Mouse (Mus musculus) layer of hippocampus, adult 8-10 months (tissue): ENCODE measurements around the gene Trim8. TPM values are rescaled to one million over a fixed set of nuclear protein-coding genes. Genes with fewer than 3 reads are reported as not detected.

Experiments
- DNase-seq, 2 experiments: peaks; one replicate each; pipeline ENCODE4 v3.0.0; 2022; ENCODE audit warnings: low spot score in 2 of 2
- total RNA-seq, 4 experiments: library from RNA; stranded (reverse); gene quantifications; 2 replicates each; pipeline ENCODE4 v1.2.4; 2022

Trim8 gene
- total RNA-seq, 4 experiments from 2014 or later: 91.0 to 98.4 (median 93.7) TPM

DNA sequence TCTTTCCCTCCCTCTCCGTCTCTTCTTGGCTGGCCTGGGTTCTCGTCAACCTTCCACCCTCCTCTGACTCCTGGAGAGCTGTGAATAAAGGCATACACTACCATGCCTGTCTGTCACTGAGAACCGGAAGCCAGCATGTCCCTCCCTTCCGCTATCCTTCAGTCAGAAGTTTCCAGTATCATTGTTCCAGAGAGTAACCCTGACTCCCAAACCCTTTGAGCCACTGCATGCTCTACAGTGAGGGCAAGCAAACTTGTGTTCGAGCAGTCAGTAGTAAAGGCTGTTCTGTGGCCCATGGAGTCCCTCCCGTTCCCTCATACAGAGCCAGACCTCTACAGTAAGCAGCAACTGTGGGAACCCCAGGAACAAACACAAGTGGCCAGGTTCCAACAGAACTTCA is 46.1 kb downstream of the Trim8 start:
- no peak for DNase-seq

DNA sequence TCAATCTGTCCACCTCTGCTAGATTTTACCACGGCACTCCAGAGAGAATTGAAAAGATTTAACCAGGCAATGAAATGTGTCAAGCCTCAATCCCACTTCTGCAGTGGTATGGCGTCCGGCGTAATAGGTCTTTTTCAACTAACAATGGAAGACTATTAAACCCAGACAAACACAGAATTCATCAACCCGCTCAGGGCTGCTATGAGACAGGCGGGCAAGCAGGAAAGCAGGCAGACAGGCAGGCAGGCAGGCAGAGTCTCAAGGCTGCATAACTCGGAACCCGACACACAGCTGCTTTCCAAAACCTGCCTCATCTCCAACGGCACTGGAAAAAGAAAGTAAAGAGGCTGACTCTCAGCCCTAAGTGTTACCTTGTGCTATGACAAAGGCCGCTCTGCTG is 46.6 kb downstream of the Trim8 start:
- no peak for DNase-seq

DNA sequence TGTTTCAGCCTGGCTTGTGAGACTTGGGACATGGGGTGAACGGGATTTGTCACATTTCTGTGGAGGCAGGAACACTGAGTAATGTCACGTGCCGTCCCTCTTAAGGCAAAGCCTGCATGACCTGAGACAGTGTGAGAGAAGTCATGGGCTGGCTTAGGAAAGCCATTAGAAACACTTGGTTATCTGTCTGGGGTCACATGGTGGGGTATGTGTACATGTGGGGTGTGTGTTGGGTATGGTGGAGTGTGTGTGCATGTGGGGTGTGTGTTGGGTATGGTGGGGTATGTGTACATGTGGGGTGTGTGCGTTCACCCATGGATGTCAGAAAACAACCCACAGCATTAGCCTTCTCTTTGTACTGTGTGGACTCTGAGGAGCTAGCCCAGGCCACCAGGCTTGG is 48.9 kb downstream of the Trim8 start:
- no peak for DNase-seq

- DNase-seq: no peak
Observed at GRCm38 (mm10) chr19:46552496-46552895, 51.0 kb downstream of the Trim8 start.

DNA sequence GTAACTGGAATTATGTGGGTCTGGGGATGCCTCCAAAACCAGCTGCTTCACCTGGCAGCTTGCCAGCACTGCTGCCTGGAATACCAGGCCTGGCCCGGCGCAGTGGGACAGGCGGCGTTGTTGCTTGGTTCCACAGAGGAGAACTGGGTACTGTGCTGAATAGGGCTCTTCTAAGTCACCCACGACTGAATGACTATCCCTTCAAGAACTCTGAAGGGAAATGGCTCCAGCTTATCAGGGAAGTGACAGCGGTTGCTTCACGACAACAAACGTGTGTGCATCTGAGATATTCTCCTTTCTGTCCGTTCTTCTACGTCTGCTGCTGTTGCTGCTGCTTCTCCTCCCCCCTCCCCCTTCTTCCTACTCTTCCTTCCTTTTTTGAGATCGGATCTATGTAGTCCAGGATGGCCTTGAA is 52.0 kb downstream of the Trim8 start:
- peak in 1 of 2 experiments; percentile 57 for DNase-seq

DNA sequence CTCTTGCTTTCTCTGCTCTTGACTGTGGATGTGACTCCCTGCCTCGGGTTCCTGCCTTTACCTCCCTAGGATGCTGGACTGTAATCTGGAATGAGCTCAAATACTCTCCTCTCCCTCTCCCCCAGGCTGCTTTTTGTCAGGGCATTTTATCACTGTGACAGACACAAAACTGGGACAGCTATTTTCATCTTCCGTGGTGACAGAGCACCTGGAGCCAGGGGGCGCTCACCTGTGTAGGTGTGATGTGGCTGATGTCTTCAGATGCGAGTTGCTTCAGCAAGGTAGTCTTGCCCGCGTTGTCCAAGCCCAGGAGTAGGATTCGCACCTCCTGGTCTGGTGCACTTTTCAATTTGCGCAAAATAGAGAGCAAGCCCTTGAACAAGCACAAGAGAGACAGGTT is 56.5 kb downstream of the Trim8 start:
- DNase-seq: no peak

- no peak for DNase-seq
Observed at GRCm38 (mm10) chr19:46558631-46559030, 57.1 kb downstream of the Trim8 start.

GRCm38 (mm10) chr19:46562132-46562531 is 60.6 kb downstream of the Trim8 start:
- peak in 1 of 2 experiments; percentile 52 for DNase-seq

DNA sequence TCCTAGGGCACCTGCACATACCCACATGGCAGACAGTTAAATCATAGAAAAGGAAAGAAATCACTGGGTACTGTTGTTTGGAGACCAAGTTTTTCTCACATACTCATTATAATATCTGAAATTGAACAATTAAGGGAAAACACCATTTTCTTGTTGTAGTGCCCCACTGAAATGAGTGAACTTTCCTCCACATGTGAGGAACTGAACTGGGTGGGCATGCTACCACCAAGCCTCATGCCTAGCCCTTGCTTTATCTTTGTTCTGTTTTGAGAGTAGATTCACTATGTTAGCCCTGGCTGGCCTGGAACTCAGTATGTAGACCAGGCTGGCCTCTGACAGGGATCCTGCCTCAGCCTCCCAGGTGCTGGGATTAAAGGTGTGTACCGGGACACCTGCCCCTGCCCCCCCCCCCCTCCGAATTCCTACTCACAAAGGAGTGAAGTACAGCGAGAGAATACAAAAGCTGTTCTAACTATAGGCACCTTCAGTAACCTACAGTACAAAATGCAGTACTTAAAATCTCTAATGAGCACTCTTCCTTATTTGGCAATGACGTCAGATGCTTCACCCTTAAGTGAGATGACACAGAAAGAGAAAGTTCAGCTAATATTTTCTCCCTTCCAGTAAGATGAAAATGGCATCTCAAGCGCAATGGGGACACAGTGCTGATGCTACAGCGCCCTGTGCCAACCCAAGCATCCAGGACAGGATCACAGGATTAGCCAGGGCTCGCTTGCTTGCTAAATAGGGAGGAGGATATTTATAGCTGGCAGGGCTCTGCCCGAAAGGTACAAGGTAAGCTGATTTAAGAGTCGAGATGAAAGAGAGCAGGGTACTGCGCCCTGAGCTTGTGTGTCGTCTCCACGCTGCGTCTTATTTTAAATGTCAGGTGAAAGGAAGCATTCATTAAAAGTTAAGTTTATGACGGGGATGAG is 61.3 kb downstream of the Trim8 start:
- DNase-seq: no peak

GRCm38 (mm10) chr19:46563603-46564002 is 62.1 kb downstream of the Trim8 start:
- no peak for DNase-seq

GRCm38 (mm10) chr19:46564043-46564462 is 62.6 kb downstream of the Trim8 start:
- DNase-seq: no peak

Other genes with a start within 250 kb of the Trim8 start
- gene Nfkb2, start 197.4 kb upstream of the Trim8 start, total RNA-seq: 1 to 10 TPM; 2.6 to 4.2 (median 3.3) TPM
- 100 to 1,000 TPM; 602 to 631 (median 613) TPM for gene Psd, start 174.5 kb upstream of the Trim8 start, total RNA-seq
- 10 to 100 TPM; 22.9 to 29.3 (median 25.8) TPM for gene Fbxl15, start 173.5 kb upstream of the Trim8 start, total RNA-seq
- 100 to 1,000 TPM; 158 to 175 (median 166) TPM for gene Cuedc2, start 163.0 kb upstream of the Trim8 start, total RNA-seq
- gene Mfsd13a, start 160.6 kb upstream of the Trim8 start, total RNA-seq: 10 to 100 TPM; 28.3 to 30.7 (median 30.3) TPM
- gene 2310034G01Rik, start 151.4 kb upstream of the Trim8 start, total RNA-seq: 1 to 10 TPM in 3 of 4 experiments, under 1 TPM in 1; 0.89 to 1.5 (median 1.3) TPM
- 100 to 1,000 TPM; 175 to 202 (median 183) TPM for gene Actr1a, start 106.0 kb upstream of the Trim8 start, total RNA-seq
- 10 to 100 TPM; 17.4 to 22.3 (median 19.4) TPM for gene Sufu, start 104.8 kb upstream of the Trim8 start, total RNA-seq
- 100 to 1,000 TPM in 2 of 4 experiments, 10 to 100 TPM in 2; 85.9 to 125 (median 103) TPM for gene Arl3, start 71.5 kb downstream of the Trim8 start, total RNA-seq
- 1 to 10 TPM; 7.3 to 9.2 (median 7.5) TPM for gene Sfxn2, start 71.7 kb downstream of the Trim8 start, total RNA-seq
- gene Wbp1l, start 97.4 kb downstream of the Trim8 start, total RNA-seq: 10 to 100 TPM; 40.2 to 43.3 (median 41.6) TPM
- gene Cyp17a1, start 171.5 kb downstream of the Trim8 start, total RNA-seq: not detected
- gene Borcs7, start 188.2 kb downstream of the Trim8 start, total RNA-seq: 10 to 100 TPM; 20.2 to 22.6 (median 21.2) TPM
- 10 to 100 TPM; 25.3 to 33.0 (median 29.8) TPM for gene As3mt, start 205.8 kb downstream of the Trim8 start, total RNA-seq